Mouse (Mus musculus): ENCODE results near the gene Hdhd3. TPM values are rescaled to one million over a fixed set of nuclear protein-coding genes. Genes with fewer than 3 reads are reported as not detected.

The Hdhd3 gene
- polyA plus RNA-seq, 1 experiment from 2014 or later: 15.7 TPM

DNA sequence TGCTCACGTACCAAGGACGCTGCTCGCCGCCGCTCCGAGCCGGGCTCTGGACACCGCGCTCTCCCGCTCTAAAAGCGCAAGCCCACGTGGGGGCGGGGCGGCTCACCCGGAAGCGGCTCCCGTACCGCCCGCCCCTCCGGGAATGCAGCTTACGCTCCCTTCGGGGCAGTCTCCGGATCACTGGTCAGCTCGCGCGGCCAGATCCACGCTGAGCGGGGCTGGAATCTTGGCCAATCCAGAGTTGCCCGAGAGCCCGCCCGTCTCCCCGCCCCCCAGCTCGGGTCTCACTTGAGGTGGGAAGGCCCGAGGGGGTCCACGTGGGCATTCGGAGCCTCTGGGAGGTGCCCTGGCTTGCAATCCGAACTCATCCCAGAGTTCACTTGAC, 16.6 kb upstream of the Hdhd3 start, which contains the start of gene Alad:
Alad (minus strand) TSS at position 70 of the 385 bp plus-strand sequence.
- peak within 1 kb of the TSS; percentile 89 for H3K27ac ChIP-seq (replicated peaks)
- 0 out of 2 replicates have a peak, but pooled peaks cover 12% of the 10 kb centered on the region for H3K36me3 ChIP-seq
- H3K4me3 ChIP-seq (replicated peaks): peak within 1 kb of the TSS; percentile 79
- 1% methylated on average over 37 of the region's 37 CpGs for WGBS
- peaks cover 57% of the 10 kb centered on the region for H3K4me1 ChIP-seq
- peak within 1 kb of the TSS; percentile 76 for H3K4me2 ChIP-seq (replicated peaks)
- no peaks in the 10 kb centered on the region for H3K9me3 ChIP-seq (replicated peaks)
- ATAC-seq (ENCODE audit: insufficient number of reproducible peaks, low FRiP score, low TSS enrichment, low read depth): peak; percentile 82
- peak within 1 kb of the TSS; percentile 63 for H3K9ac ChIP-seq
- H3K27me3 ChIP-seq: no peaks in the 10 kb centered on the region

DNA sequence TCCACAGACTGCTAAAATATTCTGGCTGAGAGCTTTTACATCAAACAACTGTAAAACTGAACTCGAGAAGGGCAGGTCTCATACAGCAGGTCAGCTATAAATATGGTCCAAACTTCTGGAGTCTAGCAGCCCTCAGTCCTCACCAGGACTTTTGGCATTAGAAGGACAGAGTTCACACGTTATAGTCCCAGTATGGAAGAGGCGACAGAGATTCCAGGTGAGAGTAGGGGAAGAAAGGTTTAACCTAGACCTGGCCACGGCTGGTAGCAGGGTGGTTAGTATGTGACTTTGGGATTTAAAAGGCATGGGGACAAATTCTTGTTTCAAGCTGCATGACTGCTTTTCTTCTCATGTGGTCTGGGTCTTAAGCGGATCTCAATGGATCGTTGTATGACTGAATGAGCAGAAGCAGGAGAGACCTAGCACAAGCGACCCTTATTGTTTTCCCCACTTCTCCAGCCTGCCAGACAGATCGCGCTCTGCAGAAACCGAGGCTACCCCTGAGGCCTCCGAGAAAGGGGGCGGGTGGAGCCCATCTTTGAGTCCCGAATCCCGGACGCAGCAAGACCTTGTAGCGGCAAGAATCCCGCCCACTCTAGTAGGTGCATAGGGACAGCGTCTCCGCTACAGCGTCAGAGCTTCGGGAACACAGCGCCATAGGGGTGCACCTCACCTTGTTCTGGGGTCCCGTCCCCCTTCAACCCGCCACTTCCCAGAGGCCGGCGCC, 16.0 kb upstream of the Hdhd3 start:
- H3K9me3 ChIP-seq (replicated peaks): no peaks in the 10 kb centered on the region
- peak; percentile 66 for ATAC-seq (ENCODE audit: insufficient number of reproducible peaks, low FRiP score, low TSS enrichment, low read depth)
- peak overlapping the region; percentile 76 for H3K4me2 ChIP-seq (replicated peaks)
- H3K4me1 ChIP-seq: peaks cover 56% of the 10 kb centered on the region
- WGBS: under 1% methylated on average over 26 of the region's 26 CpGs
- no peaks in the 10 kb centered on the region for H3K27me3 ChIP-seq
- 0 out of 2 replicates have a peak, but pooled peaks cover 12% of the 10 kb centered on the region for H3K36me3 ChIP-seq
- peak overlapping the region; percentile 63 for H3K9ac ChIP-seq
- peak overlapping the region; percentile 79 for H3K4me3 ChIP-seq (replicated peaks)
- peak overlapping the region; percentile 89 for H3K27ac ChIP-seq (replicated peaks)

DNA sequence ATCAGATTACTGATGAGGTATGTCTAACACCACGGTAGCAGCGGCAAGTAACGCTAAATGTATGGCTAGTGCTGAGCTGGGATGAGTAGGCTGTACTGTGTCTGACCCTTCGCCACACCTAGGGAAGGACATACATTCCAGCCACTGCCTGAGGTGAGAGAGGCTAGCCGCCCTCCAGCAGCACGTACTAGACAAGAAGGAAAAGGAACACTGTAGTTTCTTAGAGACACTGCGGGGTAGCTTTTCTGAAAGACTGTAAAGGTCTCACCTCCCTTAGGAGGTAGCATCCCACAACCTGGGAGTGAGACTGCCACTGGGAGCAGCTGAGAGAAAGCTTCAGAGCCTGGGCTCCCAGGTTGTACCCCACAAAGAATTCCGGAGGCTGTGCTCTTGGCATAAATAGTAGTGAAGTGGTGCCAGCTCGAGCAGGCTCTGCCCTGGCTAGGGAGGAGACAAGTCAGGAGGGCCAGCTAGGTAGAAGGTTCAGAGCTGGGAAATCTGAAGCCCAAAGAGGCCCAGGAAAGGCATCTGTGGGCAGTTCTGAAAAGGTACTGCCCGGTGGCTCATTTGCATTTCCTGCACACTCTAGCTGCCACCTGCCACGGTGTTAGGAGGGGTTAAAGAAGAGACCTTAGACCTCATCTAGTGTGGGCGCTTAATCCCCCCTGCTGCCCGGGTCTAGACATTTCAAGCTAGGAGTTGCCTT, 15.3 kb upstream of the Hdhd3 start:
- Histone ChIP-seq H3K27me3 (no peaks in the 10 kb centered on the region), H3K9ac (0 out of 2 replicates have a peak overlapping the region, but pooled peaks have one; percentile 63), H3K9me3 (replicated peaks) (no peaks in the 10 kb centered on the region), H3K4me1 (peaks cover 52% of the 10 kb centered on the region), H3K36me3 (peaks cover 15% of the 10 kb centered on the region; the same call in 1 of the 2 replicates), H3K27ac (replicated peaks) (peak overlapping the region; percentile 89), H3K4me2 (replicated peaks) (peak overlapping the region; percentile 76), H3K4me3 (replicated peaks) (peak overlapping the region; percentile 79)
- 34% methylated on average over 13 of the region's 13 CpGs for WGBS
- no peak for ATAC-seq (ENCODE audit: insufficient number of reproducible peaks, low FRiP score, low TSS enrichment, low read depth)

DNA sequence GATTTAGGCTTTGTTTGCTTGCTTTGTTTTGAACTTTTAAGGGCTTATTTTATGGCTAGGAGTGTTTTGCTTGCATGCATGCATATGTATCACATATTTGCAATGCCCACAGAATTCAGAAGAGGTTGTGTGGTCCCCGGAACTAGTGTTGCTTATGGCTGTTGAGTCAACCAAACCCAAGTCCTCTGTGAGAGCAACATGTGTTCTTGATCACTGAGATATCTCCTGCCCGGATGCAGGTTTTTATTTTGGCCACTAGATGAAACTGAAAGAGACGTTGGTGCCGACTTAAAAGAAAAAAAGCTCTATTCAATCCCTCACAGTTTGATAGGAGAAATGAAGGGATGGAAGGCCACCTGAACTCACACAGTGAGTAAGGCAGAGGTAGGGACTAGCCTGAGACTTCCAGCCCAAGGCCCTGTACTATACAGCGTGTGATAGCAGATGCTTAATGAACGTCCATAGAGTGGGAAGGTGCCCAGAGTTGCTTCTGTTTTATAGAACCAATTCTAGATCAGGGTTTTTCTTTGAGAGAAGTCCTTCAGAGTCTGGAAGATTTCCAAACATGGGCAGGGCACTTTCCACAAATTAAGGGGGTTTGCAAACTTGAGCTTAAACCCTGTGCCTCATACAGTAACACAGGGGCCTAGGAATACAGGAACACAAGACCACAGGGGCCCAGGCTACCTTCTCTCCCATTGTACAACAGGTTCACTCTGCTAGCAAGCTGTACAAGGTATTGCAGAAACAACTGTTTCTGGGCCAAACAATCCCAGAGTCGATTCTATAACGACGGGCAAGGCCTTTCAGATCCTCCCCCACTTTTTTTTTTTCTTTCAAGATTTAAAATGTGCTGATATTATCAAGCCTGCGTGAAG, 14.5 kb upstream of the Hdhd3 start:
- ATAC-seq (ENCODE audit: insufficient number of reproducible peaks, low FRiP score, low TSS enrichment, low read depth): no peak
- H3K27ac ChIP-seq (replicated peaks): peak overlapping the region; percentile 89; the same call in 1 of the 2 replicates
- no peaks in the 10 kb centered on the region for H3K9me3 ChIP-seq (replicated peaks)
- no peaks in the 10 kb centered on the region for H3K27me3 ChIP-seq
- peak overlapping the region; percentile 79; the same call in 1 of the 2 replicates for H3K4me3 ChIP-seq (replicated peaks)
- peaks cover 15% of the 10 kb centered on the region for H3K36me3 ChIP-seq
- no peak overlapping the region for H3K9ac ChIP-seq
- WGBS: 45% methylated on average over 10 of the region's 10 CpGs
- peaks cover 48% of the 10 kb centered on the region for H3K4me1 ChIP-seq
- H3K4me2 ChIP-seq (replicated peaks): peak overlapping the region; percentile 76

DNA sequence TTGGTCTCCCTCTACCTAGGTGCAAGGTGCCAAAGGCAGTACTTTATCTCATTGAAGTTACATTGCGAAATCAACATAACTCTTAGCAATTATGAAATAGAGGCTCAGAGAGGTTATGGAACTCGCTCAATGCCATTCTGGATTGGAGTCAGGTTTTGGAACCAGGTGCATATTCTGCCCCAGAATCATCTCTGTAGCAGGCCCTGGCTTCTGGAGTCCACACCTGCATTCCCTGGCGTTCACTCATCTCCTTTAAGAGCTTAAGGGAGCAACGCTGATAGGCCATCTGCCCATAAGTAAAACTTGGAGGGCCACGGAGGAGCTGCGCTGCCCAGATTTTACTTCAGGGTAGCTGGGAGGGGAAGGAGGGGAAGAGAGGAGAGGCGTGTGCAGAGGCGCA, 13.8 kb upstream of the Hdhd3 start:
- Histone ChIP-seq H3K9ac (no peak overlapping the region), H3K36me3 (peaks cover 20% of the 10 kb centered on the region), H3K9me3 (replicated peaks) (no peaks in the 10 kb centered on the region), H3K27me3 (no peaks in the 10 kb centered on the region), H3K4me3 (replicated peaks) (no peak overlapping the region), H3K4me1 (peaks cover 48% of the 10 kb centered on the region), H3K4me2 (replicated peaks) (no peak overlapping the region), H3K27ac (replicated peaks) (peak overlapping the region; percentile 41; the same call in 1 of the 2 replicates)
- 72% methylated on average over 8 of the region's 8 CpGs for WGBS
- ATAC-seq (ENCODE audit: insufficient number of reproducible peaks, low FRiP score, low TSS enrichment, low read depth): no peak

DNA sequence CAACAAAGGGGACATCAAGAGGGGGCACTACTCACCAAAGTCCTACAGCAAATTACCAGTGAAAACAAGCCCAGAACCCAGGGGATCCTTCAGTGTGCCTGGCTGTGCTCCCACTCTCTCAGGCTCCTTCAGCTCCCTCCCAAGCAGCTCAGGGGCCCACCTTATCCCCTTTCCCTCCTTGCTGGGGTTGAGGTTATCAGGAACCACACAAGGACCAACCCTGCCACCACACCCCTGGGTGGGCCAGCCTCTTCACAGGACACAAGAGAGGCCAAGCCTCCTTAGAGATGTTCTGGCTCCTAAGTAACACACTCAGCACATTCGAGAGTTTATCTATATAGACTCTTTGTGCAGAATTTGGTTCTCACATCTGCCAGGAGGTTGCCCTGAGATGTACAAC, 13.3 kb upstream of the Hdhd3 start:
- Histone ChIP-seq H3K4me3 (replicated peaks) (no peak overlapping the region), H3K9me3 (replicated peaks) (no peaks in the 10 kb centered on the region), H3K36me3 (peaks cover 24% of the 10 kb centered on the region), H3K9ac (no peak overlapping the region), H3K4me1 (peaks cover 48% of the 10 kb centered on the region), H3K27me3 (no peaks in the 10 kb centered on the region), H3K4me2 (replicated peaks) (no peak overlapping the region), H3K27ac (replicated peaks) (no peak overlapping the region)
- 83% methylated on average over 1 of the region's 1 CpGs for WGBS
- ATAC-seq (ENCODE audit: insufficient number of reproducible peaks, low FRiP score, low TSS enrichment, low read depth): no peak

DNA sequence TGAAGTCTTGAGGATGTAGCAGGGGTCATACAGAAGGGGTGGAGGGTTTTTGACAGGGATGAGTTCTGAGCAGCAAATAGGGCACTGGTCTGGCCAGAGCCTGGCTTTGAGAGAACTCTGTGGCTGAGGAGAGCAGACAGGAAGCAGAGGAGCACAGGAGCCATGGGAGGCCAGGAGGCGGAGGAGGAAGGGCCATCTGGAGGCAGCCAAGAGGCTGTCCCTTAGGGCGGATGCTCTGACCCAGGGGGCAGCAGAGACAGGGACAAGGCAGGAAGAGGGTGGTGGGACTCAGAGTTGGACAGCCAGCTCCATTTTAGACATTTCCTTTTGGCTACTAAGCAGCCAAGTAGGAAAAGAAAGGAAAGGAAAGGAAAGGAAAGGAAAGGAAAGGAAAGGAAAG, 12.8 kb upstream of the Hdhd3 start:
- Histone ChIP-seq H3K4me1 (peaks cover 48% of the 10 kb centered on the region), H3K27ac (replicated peaks) (no peak overlapping the region), H3K4me2 (replicated peaks) (no peak overlapping the region), H3K9me3 (replicated peaks) (no peaks in the 10 kb centered on the region), H3K36me3 (peaks cover 29% of the 10 kb centered on the region), H3K4me3 (replicated peaks) (no peak overlapping the region), H3K27me3 (no peaks in the 10 kb centered on the region), H3K9ac (no peak overlapping the region)
- no peak for ATAC-seq (ENCODE audit: insufficient number of reproducible peaks, low FRiP score, low TSS enrichment, low read depth)
- WGBS: 53% methylated on average over 2 of the region's 2 CpGs

DNA sequence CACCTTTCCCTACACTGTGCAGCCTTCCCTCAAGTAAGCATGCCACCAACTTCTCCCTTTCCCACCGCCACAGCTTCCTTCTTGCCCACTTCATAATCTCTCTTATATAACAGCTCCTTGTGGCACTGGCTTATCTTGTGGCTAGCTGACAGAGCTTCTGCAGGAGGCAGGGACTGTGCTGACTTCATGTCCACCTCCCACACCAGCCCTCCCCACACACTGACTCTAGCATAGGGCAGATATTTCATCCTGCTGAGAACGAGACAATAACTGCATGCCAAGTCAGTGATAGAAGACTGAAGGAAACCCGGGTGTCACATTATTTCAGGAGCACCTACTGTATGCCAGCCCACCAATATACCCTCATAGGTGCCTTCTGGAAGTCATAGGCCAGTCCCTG, 12.2 kb upstream of the Hdhd3 start:
- H3K4me2 ChIP-seq (replicated peaks): no peak overlapping the region

DNA sequence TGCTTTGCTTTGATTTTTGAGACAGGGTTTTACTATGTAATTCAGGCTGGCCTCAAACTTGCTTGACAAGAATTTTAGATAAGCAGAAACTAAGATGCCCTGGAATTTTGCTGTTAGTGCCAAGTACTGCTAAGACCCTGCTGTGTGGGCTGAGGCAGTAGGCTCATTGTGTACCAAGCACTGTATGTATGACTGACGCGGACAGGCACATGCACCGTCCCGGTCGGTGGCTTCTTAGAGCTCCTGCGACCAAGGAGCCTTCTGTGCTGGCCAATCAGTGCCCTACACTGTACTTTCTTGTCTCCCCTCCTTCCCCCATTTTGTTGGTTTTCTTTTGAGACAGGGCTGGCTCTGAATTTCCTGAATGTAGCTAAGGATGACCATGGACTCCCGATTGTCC, 11.7 kb upstream of the Hdhd3 start:
- Histone ChIP-seq H3K4me1 (peaks cover 43% of the 10 kb centered on the region), H3K4me2 (replicated peaks) (no peak overlapping the region), H3K36me3 (peaks cover 40% of the 10 kb centered on the region), H3K27me3 (no peaks in the 10 kb centered on the region), H3K4me3 (replicated peaks) (no peak overlapping the region), H3K9me3 (replicated peaks) (no peaks in the 10 kb centered on the region), H3K27ac (replicated peaks) (no peak overlapping the region), H3K9ac (no peak overlapping the region)
- whole genome bisulfite sequencing: 73% methylated on average over 7 of the region's 7 CpGs
- ATAC-seq (ENCODE audit: insufficient number of reproducible peaks, low FRiP score, low TSS enrichment, low read depth): no peak

More for the DNA sequence above, 12.2 kb upstream of the Hdhd3 start:
- Histone ChIP-seq H3K4me3 (replicated peaks) (no peak overlapping the region), H3K4me1 (peaks cover 46% of the 10 kb centered on the region), H3K27me3 (no peaks in the 10 kb centered on the region), H3K9ac (no peak overlapping the region), H3K36me3 (peaks cover 35% of the 10 kb centered on the region), H3K27ac (replicated peaks) (no peak overlapping the region), H3K9me3 (replicated peaks) (no peaks in the 10 kb centered on the region)
- WGBS: 74% methylated on average over 3 of the region's 3 CpGs
- ATAC-seq (ENCODE audit: insufficient number of reproducible peaks, low FRiP score, low TSS enrichment, low read depth): no peak

DNA sequence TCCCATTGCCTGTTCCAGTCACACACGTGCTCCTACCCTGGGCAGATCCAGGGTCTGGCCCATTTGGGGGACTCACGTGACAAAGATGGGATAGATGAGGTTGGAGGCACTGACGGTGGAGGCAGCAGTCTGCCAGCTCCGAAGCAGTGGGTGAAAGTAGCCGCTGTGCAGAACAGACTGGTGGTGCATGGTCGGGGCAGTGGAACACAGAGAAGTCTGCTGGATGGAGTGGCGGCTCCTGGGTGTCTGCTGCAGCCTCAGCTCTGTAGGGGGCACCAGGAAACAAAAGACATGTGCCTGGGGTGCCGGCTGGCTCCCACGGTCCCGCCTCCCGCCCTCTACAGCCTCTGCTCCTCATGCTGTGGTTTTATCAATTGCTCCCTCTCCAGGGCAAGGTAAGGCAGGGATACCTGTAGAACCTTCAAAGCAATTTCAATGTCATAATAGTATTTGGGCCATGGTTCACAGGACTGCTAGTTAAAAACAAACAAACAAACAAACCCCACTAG, 10.8 kb upstream of the Hdhd3 start:
- Histone ChIP-seq H3K27me3 (no peaks in the 10 kb centered on the region), H3K9me3 (replicated peaks) (no peaks in the 10 kb centered on the region), H3K27ac (replicated peaks) (no peak overlapping the region), H3K9ac (no peak overlapping the region), H3K4me2 (replicated peaks) (no peak overlapping the region), H3K4me3 (replicated peaks) (no peak overlapping the region), H3K36me3 (peaks cover 50% of the 10 kb centered on the region), H3K4me1 (peaks cover 42% of the 10 kb centered on the region)
- WGBS: 41% methylated on average over 11 of the region's 11 CpGs
- no peak for ATAC-seq (ENCODE audit: insufficient number of reproducible peaks, low FRiP score, low TSS enrichment, low read depth)

All from embryonic facial prominence, embryonic 15.5 days (tissue).